In the genomic region with DNA sequence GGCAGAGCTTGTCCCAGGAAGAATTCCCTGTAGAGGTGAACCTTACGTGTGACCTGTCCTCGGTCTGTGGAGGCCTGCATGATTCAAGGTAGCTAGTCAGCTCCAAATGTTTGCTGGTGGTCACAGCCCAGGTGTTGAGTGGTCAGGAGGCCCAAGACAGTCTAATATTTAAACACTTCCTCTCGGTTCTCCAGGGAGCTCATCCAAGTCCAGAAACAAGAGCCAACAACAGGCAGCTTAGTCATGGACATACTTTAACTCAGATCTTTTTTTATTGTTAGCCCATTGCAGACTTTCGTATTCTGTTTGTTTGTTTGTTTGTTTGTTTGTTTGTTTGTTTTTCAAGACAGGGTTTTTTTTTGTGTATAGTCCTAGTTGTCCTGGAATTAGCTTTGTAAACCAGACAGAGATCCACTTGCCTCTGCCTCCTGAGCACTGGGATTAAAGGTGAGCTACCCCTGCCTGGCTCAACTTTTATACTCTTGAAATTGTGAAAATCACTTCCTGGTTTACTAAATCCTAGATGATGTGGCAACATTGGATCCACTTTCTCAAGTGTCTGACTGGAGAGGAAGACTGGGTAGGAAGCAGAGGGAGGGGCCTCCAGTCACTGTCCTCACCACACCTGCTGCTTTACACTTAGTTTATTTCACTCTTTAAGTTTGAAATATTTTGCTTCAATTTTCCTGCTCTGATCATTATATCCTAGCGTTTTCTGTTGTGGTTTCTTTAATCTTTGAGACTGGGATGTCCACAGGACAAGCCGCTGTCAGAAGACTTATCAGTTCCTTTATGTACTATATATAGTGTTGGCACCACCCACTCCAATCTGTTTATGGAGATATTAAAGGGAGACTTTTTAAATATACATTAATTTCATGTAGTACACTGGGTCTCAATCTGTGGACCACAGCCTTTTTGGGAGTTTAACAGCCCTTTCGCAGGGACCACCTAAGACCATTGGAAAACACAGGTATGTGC, we compare ENCODE assay signal across 15 mouse cellular contexts.
"Had no signal": no experiment of that assay in that cellular context is flagged by ENCODE, and none has a peak within 500 bp of the region (broad histone marks: within the 10 kb centered on the region; RNA-seq: fewer than 3 reads in every experiment).

No protein-coding gene starts in this region.

- DNase-seq: kidney, adult 8-10 months; kidney, postnatal 36 days; lung, adult 2 months; lung, postnatal 36 days; right cerebral cortex, postnatal 14 days; thymus, adult 18-20 months; thymus, postnatal 36 days had no signal

- H3K4me3 ChIP-seq: limb, embryonic 10.5 days; liver, embryonic 15.5 days; megakaryocyte, embryonic 14.5 days; midbrain, embryonic 12.5 days had no signal

- H3K27ac ChIP-seq: kidney, postnatal 0 days; limb, embryonic 10.5 days; liver, embryonic 15.5 days; midbrain, embryonic 12.5 days; stomach, postnatal 0 days had no signal

- H3K4me1 ChIP-seq: liver, embryonic 15.5 days; midbrain, embryonic 12.5 days had no signal

- ATAC-seq: lung, postnatal 0 days; midbrain, embryonic 16.5 days had no signal

- H3K36me3 ChIP-seq: liver, embryonic 15.5 days had no signal

- H3K27me3 ChIP-seq: liver, embryonic 15.5 days; megakaryocyte, embryonic 14.5 days; midbrain, embryonic 12.5 days had no signal
